ENCODE assay signal across 10 mouse cellular contexts in the genomic region with DNA sequence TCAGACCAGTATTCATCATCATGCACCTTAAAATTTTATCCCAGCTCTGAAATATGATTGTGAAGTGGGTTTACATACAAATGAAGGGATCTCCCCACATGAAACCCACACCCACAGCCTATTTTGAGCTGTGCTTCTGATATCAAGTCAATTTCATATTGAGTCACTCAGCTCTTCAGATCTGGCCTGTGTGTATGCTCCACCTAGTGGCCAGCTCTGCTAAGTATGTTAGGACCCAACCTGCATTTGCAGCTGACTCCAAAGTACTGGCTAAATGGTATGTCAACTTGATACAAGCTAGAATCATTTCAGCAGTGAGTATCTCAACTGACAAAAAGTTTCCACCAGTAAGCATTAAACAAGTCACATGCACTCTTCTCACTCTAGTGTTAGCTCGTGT.
DNase-seq lines count a peak whose midpoint lies in the region; ATAC-seq and TF ChIP-seq lines count a peak whose summit lies in the region.
"Had no signal": no experiment of that assay in that cellular context is flagged by ENCODE, and none has a peak within 500 bp of the region (broad histone marks: within the 10 kb centered on the region; RNA-seq: fewer than 3 reads in every experiment).

No protein-coding gene starts in this region.

- H3K27me3 ChIP-seq in midbrain, embryonic 12.5 days, result no peaks in the 10 kb centered on the region
- H3K27me3 ChIP-seq in midbrain, embryonic 10.5 days (ENCODE audit: low read depth, poor library complexity, severe bottlenecking), result no peaks in the 10 kb centered on the region
- no peaks in the 10 kb centered on the region for H3K27me3 ChIP-seq in forebrain, embryonic 14.5 days (replicated peaks; ENCODE audit: control insufficient read depth, insufficient read depth, low read length)
- H3K27me3 ChIP-seq in liver, adult 2 months (ENCODE audit: control insufficient read depth, insufficient read depth, low read length), result no peaks in the 10 kb centered on the region
- H3K27me3 ChIP-seq: embryonic facial prominence, embryonic 15.5 days; limb, embryonic 15.5 days had no signal

- H3K4me3 ChIP-seq in midbrain, embryonic 12.5 days, result no peak overlapping the region
- no peak overlapping the region for H3K4me3 ChIP-seq in midbrain, embryonic 10.5 days
- H3K4me3 ChIP-seq in forebrain, embryonic 14.5 days (ENCODE audit: low read depth, low read length), result no peak overlapping the region
- no peak overlapping the region for H3K4me3 ChIP-seq in liver, adult 2 months (ENCODE audit: insufficient read depth, low read depth, low read length)
- H3K4me3 ChIP-seq: embryonic facial prominence, embryonic 15.5 days; limb, embryonic 15.5 days had no signal

- TF ChIP-seq POLR2A in liver, adult 2 months (IDR thresholded peaks at IDR 0.05; ENCODE audit: extremely low read depth, insufficient read depth, low read length), result no peak

- H3K27ac ChIP-seq in midbrain, embryonic 12.5 days (replicated peaks), result no peak overlapping the region
- no peak overlapping the region for H3K27ac ChIP-seq in midbrain, embryonic 10.5 days (replicated peaks)
- H3K27ac ChIP-seq in forebrain, embryonic 14.5 days (ENCODE audit: low read depth, low read length), result no peak overlapping the region
- peak overlapping the region; percentile 9 for H3K27ac ChIP-seq in liver, adult 2 months (replicated peaks; ENCODE audit: insufficient read depth, low read depth, low read length)
- H3K27ac ChIP-seq: embryonic facial prominence, embryonic 15.5 days; limb, embryonic 15.5 days had no signal

- TF ChIP-seq CTCF in liver, adult 2 months (IDR thresholded peaks at IDR 0.05; ENCODE audit: low read depth, low read length), result peak; percentile 47; the same call in 1 of the 2 replicates

- no peaks in the 10 kb centered on the region for H3K9me3 ChIP-seq in midbrain, embryonic 12.5 days
- no peaks in the 10 kb centered on the region for H3K9me3 ChIP-seq in midbrain, embryonic 10.5 days (replicated peaks)
- no peaks in the 10 kb centered on the region for H3K9me3 ChIP-seq in forebrain, embryonic 14.5 days (replicated peaks; ENCODE audit: control insufficient read depth, low read length)
- H3K9me3 ChIP-seq: embryonic facial prominence, embryonic 15.5 days; limb, embryonic 15.5 days had no signal

- no peak overlapping the region for H3K4me2 ChIP-seq in midbrain, embryonic 12.5 days (replicated peaks)
- H3K4me2 ChIP-seq in forebrain, embryonic 14.5 days (ENCODE audit: low read length), result no peak overlapping the region
- H3K4me2 ChIP-seq: embryonic facial prominence, embryonic 15.5 days; limb, embryonic 15.5 days had no signal

- no peaks in the 10 kb centered on the region for H3K36me3 ChIP-seq in midbrain, embryonic 12.5 days
- H3K36me3 ChIP-seq in midbrain, embryonic 10.5 days, result no peaks in the 10 kb centered on the region
- H3K36me3 ChIP-seq in forebrain, embryonic 14.5 days (ENCODE audit: control insufficient read depth, insufficient read depth, low read length), result no peaks in the 10 kb centered on the region
- no peaks in the 10 kb centered on the region for H3K36me3 ChIP-seq in liver, adult 2 months (ENCODE audit: control insufficient read depth, insufficient read depth, low read length)
- H3K36me3 ChIP-seq: embryonic facial prominence, embryonic 15.5 days; limb, embryonic 15.5 days had no signal

- no peak for DNase-seq in midbrain, embryonic 10.5 days (ENCODE audit: low spot score)
- peak; percentile 71 for DNase-seq in forebrain, embryonic 14.5 days (ENCODE audit: low spot score)
- peak; percentile 78 for DNase-seq in liver, adult 2 months (ENCODE audit: extremely low read depth, low read depth, low spot score)
- DNase-seq in ovary, adult 18-20 months (ENCODE audit: low spot score), result no peak
- DNase-seq in gastrocnemius, adult 8-10 months (ENCODE audit: low spot score in 2 of 2), result no peak
- no peak for DNase-seq in spleen, postnatal 10 days (ENCODE audit: low spot score in 2 of 2)

- H3K9ac ChIP-seq in midbrain, embryonic 12.5 days (replicated peaks), result no peak overlapping the region
- H3K9ac ChIP-seq in forebrain, embryonic 14.5 days (ENCODE audit: low read length), result no peak overlapping the region
- no peak overlapping the region for H3K9ac ChIP-seq in liver, adult 2 months (ENCODE audit: low read depth, low read length)
- H3K9ac ChIP-seq: embryonic facial prominence, embryonic 15.5 days; limb, embryonic 15.5 days had no signal

- 48% methylated on average over 1 of the region's 1 CpGs for WGBS in midbrain, embryonic 12.5 days
- 29% methylated on average over 1 of the region's 1 CpGs for WGBS in midbrain, embryonic 10.5 days
- WGBS in forebrain, embryonic 14.5 days, result 15% methylated on average over 1 of the region's 1 CpGs
- WGBS in liver, adult 2 months, result 3% methylated on average over 1 of the region's 1 CpGs

- no peaks in the 10 kb centered on the region for H3K4me1 ChIP-seq in midbrain, embryonic 12.5 days
- no peaks in the 10 kb centered on the region for H3K4me1 ChIP-seq in midbrain, embryonic 10.5 days
- no peaks in the 10 kb centered on the region for H3K4me1 ChIP-seq in forebrain, embryonic 14.5 days (ENCODE audit: control insufficient read depth, insufficient read depth, low read length)
- peaks cover 11% of the 10 kb centered on the region; the same call in 1 of the 2 replicates for H3K4me1 ChIP-seq in liver, adult 2 months (ENCODE audit: control insufficient read depth, insufficient read depth, low read length)
- H3K4me1 ChIP-seq: embryonic facial prominence, embryonic 15.5 days; limb, embryonic 15.5 days had no signal

- no peaks in the 10 kb centered on the region for H3K79me2 ChIP-seq in liver, adult 2 months (ENCODE audit: control insufficient read depth, insufficient read depth, low read length)

- ATAC-seq in midbrain, embryonic 12.5 days (ENCODE audit: low FRiP score, low read depth), result peak; percentile 58; the same call in 1 of the 2 replicates
- ATAC-seq in cerebellum, adult (ENCODE audit: insufficient number of reproducible peaks, low FRiP score, low TSS enrichment), result peak; percentile 61; the same call in 1 of the 2 replicates
- peak; percentile 44; the same call in 1 of the 2 replicates for ATAC-seq in forebrain, embryonic 14.5 days

Comparison
In these comparisons a context has a peak if more than half of its experiments do, and no peak if none do; other contexts are left out.
1. DNase-seq: peak in forebrain, embryonic 14.5 days (single experiment) and liver, adult 2 months (single experiment); none in midbrain, embryonic 10.5 days (single experiment), ovary, adult 18-20 months (single experiment), gastrocnemius, adult 8-10 months (0 of 2) and spleen, postnatal 10 days (0 of 2).
2. Peak in every context shown above with its lines, with median percentiles within 50 percentile points of each other: ATAC-seq.